Mouse (Mus musculus) brain, embryonic 14.5 days (tissue): ENCODE measurements around the gene Notum.

Experiments used
- CTCF ChIP-seq: fragments of 200-500 bp; IDR thresholded peaks from 2 replicates; pipeline ENCODE4 v1.5.1; 2012; ENCODE audit warnings: inconsistent platforms, mild to moderate bottlenecking, moderate library complexity, borderline replicate concordance; ENCODE audit not compliant: insufficient read depth, insufficient read length; ENCODE audit errors: extremely low read depth
- POLR2A ChIP-seq: fragments of 200-500 bp; IDR thresholded peaks from 2 replicates; pipeline ENCODE4 v1.6.1; 2012; ENCODE audit warnings: mild to moderate bottlenecking, inconsistent platforms, borderline replicate concordance; ENCODE audit not compliant: poor library complexity, insufficient read depth, insufficient read length, severe bottlenecking; ENCODE audit errors: extremely low read depth

DNA sequence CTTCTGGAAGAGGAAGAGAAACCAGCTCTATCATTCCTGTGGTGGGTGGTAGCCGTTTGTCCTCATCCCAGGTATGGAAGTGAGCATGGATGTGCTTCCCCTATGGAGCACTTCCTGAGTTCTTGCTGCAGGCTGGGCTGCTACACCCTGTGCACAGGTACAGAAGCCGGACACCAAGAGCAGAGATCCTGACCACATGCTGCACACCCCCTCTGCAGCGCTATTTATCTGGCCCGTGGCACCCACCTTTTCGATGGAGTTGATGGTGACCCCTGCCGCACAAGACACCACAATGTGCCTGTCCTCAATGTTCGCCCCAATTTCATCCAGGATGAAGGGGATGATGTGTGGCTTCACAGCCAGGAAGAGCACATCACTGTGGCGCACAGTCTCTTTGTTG lies 19.1 kb downstream of the Notum start:
- TF ChIP-seq CTCF (no peak), POLR2A (no peak)
